Mouse (Mus musculus) right cerebral cortex, postnatal 10 days (tissue): ENCODE data around the gene Vmn2r105.

Source experiments
- DNase-seq, 2 experiments: peaks; one replicate each; pipeline ENCODE4 v3.0.0; 2021; ENCODE audit warnings: low spot score in 2 of 2

The Vmn2r105 gene

GRCm38 (mm10) chr17:20234952-20235351 lies at the start of gene Vmn2r105:
Gene Vmn2r105 (minus strand): TSS chr17:20235052.
- DNase-seq: no peak

- DNase-seq: no peak
These were observed 20.7 kb upstream of the Vmn2r105 start for GRCm38 (mm10) chr17:20255522-20255921.

- DNase-seq: no peak
These were observed 51.9 kb downstream of the Vmn2r105 start, which contains the start of gene Fpr-rs6 for GRCm38 (mm10) chr17:20182997-20183396. Gene Fpr-rs6 (minus strand): TSS chr17:20183097.
